Mouse (Mus musculus) hindbrain, embryonic 16.5 days (tissue): ENCODE measurements around the gene Golga4. TPM values are rescaled to one million over a fixed set of nuclear protein-coding genes. Genes with fewer than 3 reads are reported as not detected.

Experiments used
- ATAC-seq: fragments of 200-750 bp; cut with Nextera tagmentation; 2 replicates; pipeline ENCODE4 v1.8.0; 2017; ENCODE audit warnings: moderate TSS enrichment, moderate library complexity
- H3K27ac ChIP-seq: fragments of 300-500 bp; sonication (generic); 2 replicates; pipeline ENCODE4 v1.5.1; 2014; ENCODE audit warnings: low read depth, mild to moderate bottlenecking, control low read depth, low read length, moderate library complexity
- H3K27me3 ChIP-seq: fragments of 300-500 bp; sonication (generic); replicated peaks from 2 replicates; pipeline ENCODE4 v1.6.1; 2014; ENCODE audit warnings: low read length; ENCODE audit not compliant: control insufficient read depth, insufficient read depth
- H3K36me3 ChIP-seq: fragments of 300-500 bp; sonication (generic); 2 replicates; pipeline ENCODE4 v1.6.1; 2014; ENCODE audit warnings: mild to moderate bottlenecking, low read length, moderate library complexity, mixed read lengths; ENCODE audit not compliant: control insufficient read depth, insufficient read depth
- H3K4me1 ChIP-seq: fragments of 300-500 bp; sonication (generic); 2 replicates; pipeline ENCODE4 v1.6.1; 2014; ENCODE audit warnings: low read depth, low read length; ENCODE audit not compliant: control insufficient read depth, insufficient read depth
- H3K4me2 ChIP-seq: fragments of 300-500 bp; sonication (generic); 2 replicates; pipeline ENCODE4 v1.6.1; 2014; ENCODE audit warnings: mild to moderate bottlenecking, low read length, control low read depth, moderate library complexity
- H3K4me3 ChIP-seq: fragments of 300-500 bp; sonication (generic); 2 replicates; pipeline ENCODE4 v1.5.1; 2014; ENCODE audit warnings: mild to moderate bottlenecking, low read length, control low read depth, moderate library complexity
- H3K9ac ChIP-seq: fragments of 300-500 bp; sonication (generic); 2 replicates; pipeline ENCODE4 v1.6.1; 2014; ENCODE audit warnings: low read depth, mild to moderate bottlenecking, control low read depth, low read length, moderate library complexity
- H3K9me3 ChIP-seq: fragments of 300-500 bp; sonication (generic); 2 replicates; pipeline ENCODE4 v1.6.1; 2014; ENCODE audit warnings: mild to moderate bottlenecking, low read length, moderate library complexity; ENCODE audit not compliant: control insufficient read depth
- WGBS: fragments of 180-500 bp; shearing (Covaris S2); extraction: QIAGEN DNeasy Blood & Tissue Kit; methylation state at CpG from one replicate; pipeline ENCODE4 v1.1.7; 2014; 5-methylcytosine and 5-hydroxymethylcytosine counted together
- polyA plus RNA-seq: library from polyadenylated mRNA; unstranded; fragments of >200 nt; fragmentation: Nextera tagmentation; extraction: Ambion mirVana; gene quantifications from 2 replicates; pipeline ENCODE4 v1.2.1, GENCODE M21; 2015

Golga4 gene
- polyA plus RNA-seq, 1 experiment from 2014 or later, result 36.5 TPM

DNA sequence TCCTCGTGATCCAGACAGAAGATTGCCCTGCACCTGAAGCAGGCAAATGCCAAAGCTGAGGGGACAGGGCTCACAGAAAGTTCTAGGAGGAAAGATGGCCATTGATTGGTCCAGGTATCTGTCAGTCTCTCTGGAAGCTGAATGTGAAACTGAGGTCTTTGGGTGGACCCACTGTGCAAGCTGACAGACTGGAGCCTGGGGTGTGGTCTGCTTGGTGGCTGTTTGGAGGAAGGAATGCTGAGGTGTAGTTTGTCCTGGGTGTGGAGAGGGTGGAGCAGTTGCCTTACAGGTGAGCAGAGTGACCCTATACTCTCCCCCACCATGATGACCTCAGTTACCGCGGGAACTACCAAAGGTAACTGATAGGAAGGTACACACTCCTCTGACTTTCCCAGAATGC, 9.1 kb upstream of the Golga4 start:
- Histone ChIP-seq H3K27ac (no peak overlapping the region), H3K9me3 (no peaks in the 10 kb centered on the region), H3K4me1 (no peaks in the 10 kb centered on the region), H3K27me3 (no peaks in the 10 kb centered on the region), H3K4me2 (no peak overlapping the region), H3K36me3 (no peaks in the 10 kb centered on the region), H3K9ac (no peak overlapping the region), H3K4me3 (no peak overlapping the region)
- no peak for ATAC-seq
- WGBS, result 89% methylated on average over 3 of the region's 3 CpGs

DNA sequence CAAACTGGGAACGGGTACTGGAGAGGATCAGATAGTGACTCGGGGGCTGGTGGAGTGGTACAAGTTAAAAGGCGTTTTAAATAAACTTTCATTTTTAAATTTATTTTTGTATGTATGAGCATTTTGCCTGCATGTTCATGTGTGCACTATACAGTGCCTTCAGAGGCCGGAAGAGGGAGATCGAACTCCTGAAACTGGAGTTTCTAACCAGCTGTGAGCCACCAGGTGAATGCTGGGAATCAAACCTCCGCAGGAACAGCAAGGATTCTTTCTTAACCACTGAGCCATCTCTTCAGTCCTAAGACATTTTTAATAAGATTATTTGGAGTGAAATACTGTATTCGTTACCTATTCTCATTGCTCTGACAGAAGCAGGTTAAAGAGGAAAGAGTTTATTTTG, 8.0 kb upstream of the Golga4 start:
- Histone ChIP-seq H3K4me3 (no peak overlapping the region), H3K27ac (no peak overlapping the region), H3K4me2 (no peak overlapping the region), H3K36me3 (no peaks in the 10 kb centered on the region), H3K9ac (no peak overlapping the region), H3K4me1 (no peaks in the 10 kb centered on the region), H3K9me3 (no peaks in the 10 kb centered on the region), H3K27me3 (no peaks in the 10 kb centered on the region)
- ATAC-seq, result no peak
- 64% methylated on average over 7 of the region's 7 CpGs for WGBS

DNA sequence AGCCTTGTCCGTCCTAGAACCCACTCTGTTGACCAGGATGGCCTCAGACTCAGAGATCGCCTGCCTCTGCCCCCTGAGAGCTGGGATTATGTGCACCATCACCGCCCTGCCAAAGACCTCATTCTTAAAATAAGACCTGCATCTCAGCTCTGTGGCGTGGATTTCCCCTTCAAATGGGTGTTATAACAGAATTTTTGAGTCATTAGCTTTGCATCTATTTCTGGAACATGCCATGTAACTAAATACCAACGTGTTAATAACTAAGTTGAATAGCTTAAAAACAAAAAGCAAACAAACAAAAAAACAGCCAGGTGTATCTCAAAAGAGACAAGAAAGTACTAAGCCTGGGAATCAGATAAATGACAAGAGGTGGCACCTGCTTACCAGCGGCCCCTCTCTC, 5.1 kb upstream of the Golga4 start:
- ATAC-seq, result no peak
- no peak overlapping the region for H3K4me2 ChIP-seq
- no peaks in the 10 kb centered on the region; the same call in 1 of the 2 replicates for H3K4me1 ChIP-seq
- no peaks in the 10 kb centered on the region for H3K9me3 ChIP-seq
- no peak overlapping the region for H3K27ac ChIP-seq
- H3K4me3 ChIP-seq, result no peak overlapping the region
- WGBS, result 81% methylated on average over 6 of the region's 6 CpGs
- H3K9ac ChIP-seq, result no peak overlapping the region
- H3K27me3 ChIP-seq, result no peaks in the 10 kb centered on the region
- no peaks in the 10 kb centered on the region for H3K36me3 ChIP-seq

DNA sequence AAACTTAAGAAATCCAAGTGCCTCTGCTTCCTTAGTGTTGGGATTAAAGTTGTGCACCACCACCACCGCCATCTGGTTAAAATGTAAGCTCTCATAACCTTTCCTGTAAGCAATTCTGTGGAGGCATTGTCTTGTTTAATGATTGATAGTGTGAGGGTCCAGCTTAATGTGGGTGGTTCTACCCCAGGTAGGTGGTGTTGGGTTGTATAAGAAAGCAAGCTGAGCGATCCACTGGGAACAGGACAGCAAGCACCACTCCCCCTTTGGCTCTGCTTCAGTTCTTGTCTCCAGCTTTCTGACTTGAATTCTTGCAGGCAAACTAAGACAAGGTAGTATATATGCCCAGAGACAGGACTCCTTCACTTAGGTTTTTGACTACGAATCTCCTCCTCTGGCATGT, 1.4 kb upstream of the Golga4 start:
- no peak for ATAC-seq

DNA sequence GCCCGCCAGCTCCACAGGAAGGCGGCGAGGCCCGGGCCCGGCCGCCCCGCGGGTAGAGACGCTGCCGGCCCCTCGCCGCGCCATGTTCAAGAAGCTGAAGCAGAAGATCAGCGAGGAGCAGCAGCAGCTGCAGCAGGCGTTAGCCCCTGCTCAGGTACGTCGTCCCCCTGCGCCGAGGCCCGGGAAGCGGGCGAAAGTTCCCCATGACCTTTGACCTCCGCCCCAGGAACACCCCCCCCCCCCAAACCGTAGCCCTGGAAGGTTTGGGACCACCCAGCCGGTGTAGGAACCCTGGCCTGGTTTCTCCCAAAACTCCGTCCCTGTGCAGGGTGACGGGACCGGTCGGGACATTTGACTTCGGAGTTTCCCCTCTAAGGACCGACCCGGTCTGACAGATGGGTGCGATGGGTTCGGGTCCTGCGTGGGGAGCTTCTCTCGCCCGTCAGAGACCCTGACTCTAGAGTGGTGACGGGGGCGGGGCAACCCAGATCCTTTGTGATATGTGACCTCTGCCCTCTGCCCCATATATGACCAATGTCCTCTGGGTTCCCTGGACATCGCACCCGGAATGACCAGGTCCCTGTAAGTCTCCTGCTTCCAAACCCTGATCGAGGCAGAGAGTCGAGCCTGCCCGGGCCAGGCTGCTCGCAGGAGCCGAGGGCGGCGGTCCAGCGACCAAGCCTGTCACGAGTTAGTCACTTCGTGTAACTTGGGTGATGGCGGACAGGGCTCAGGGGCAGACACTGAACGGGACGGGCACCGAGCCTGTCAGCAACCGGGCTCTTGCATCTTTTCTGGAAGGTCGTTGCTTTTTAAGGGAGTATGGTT, 551 bp downstream of the Golga4 start:
- Histone ChIP-seq H3K9ac (peak overlapping the region; percentile 92), H3K36me3 (no peaks in the 10 kb centered on the region), H3K4me2 (peak overlapping the region; percentile 94), H3K4me1 (peaks cover 19% of the 10 kb centered on the region), H3K27me3 (no peaks in the 10 kb centered on the region), H3K9me3 (no peaks in the 10 kb centered on the region), H3K27ac (peak overlapping the region; percentile 79), H3K4me3 (peak overlapping the region; percentile 88)
- under 1% methylated on average over 57 of the region's 57 CpGs for WGBS
- peak; percentile 67 for ATAC-seq

More for the DNA sequence above, 1.4 kb upstream of the Golga4 start:
- WGBS, result 88% methylated on average over 3 of the region's 3 CpGs
- Histone ChIP-seq H3K27me3 (no peaks in the 10 kb centered on the region), H3K27ac (no peak overlapping the region), H3K4me1 (peaks cover 19% of the 10 kb centered on the region), H3K4me2 (no peak overlapping the region), H3K9me3 (no peaks in the 10 kb centered on the region), H3K4me3 (no peak overlapping the region), H3K9ac (no peak overlapping the region), H3K36me3 (no peaks in the 10 kb centered on the region)

DNA sequence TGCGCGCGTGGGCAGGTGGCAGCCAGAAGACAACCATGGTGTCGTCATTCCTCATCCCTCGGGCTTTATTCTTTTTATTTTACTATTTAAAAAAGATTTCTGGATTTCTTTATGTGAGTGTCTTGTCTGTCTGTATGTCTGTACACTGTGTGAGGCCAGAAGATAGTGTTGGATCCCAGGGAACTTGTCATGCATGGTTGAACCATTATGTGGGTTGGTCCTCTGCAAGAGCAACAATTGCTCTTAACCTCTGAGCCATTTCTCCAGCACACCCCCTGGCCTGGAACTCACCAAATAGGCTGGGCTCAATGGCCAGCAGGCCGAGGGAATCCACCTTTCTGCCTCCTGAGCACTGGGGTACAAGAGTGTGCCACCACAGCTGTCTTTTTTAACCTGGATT, 1.5 kb downstream of the Golga4 start:
- Histone ChIP-seq H3K36me3 (no peaks in the 10 kb centered on the region), H3K27me3 (no peaks in the 10 kb centered on the region), H3K4me2 (peak overlapping the region; percentile 94), H3K27ac (no peak overlapping the region), H3K4me1 (peaks cover 19% of the 10 kb centered on the region), H3K9ac (0 out of 2 replicates have a peak overlapping the region, but pooled peaks have one; percentile 24), H3K4me3 (peak overlapping the region; percentile 88; the same call in 1 of the 2 replicates), H3K9me3 (no peaks in the 10 kb centered on the region)
- 70% methylated on average over 6 of the region's 6 CpGs for WGBS
- ATAC-seq, result no peak

DNA sequence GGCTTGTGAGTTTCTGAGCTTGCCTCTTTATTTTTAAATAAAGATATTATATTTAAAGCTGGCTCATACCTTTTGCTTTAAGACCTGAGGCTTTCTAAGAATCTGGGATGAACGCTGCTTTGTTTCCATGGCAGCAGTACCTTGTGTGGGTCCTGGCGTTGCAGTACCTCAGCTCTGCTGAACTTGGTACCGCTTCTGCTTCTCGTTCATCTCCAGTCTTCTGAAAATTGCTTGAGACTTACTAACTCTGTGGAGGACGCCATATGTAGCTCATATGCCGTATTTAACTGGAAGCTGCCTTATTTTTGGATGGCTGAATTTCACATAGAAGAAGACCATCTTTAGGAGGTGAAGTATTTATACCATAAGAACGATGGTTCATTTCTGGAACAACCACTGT, 2.5 kb downstream of the Golga4 start:
- H3K4me2 ChIP-seq, result no peak overlapping the region
- H3K9ac ChIP-seq, result no peak overlapping the region
- ATAC-seq, result no peak

DNA sequence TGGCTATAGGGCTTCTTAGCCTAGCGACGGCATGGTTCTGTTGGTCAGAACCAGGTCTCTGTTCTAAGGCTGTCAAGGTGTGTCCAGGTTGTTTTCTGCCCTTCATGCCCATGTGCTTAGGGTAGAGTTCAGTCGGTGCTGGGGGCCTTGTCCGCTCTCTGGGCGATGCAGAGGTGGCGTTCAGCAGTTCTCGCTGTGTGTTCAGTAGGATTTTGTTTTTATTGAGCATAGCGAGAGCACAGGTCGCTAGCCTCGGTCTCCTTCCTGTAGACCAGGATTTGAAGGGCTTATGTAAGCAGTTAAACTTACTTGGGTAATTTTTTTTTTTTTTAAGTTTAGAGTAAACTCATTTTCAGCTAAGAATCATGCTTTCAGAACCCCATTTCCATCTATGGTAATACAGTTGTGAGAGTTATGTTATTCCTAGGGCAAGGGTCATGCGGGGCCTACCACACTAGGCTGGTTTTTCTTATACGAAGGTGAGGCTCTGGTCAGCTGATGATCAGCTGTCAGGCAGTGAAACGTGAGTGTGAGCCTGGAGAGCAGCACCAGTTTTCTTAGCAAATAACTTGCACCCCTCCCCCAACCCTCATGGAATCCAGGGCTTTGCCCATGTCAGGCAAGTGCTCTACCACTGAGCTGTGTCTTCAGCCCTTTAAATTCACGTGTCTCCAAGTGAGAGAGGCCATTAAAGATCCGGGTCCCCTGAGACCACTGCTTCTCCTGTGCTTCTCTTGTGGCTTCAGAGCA, 5.0 kb downstream of the Golga4 start:
- no peak for ATAC-seq
- 81% methylated on average over 15 of the region's 15 CpGs for WGBS
- H3K9me3 ChIP-seq, result no peaks in the 10 kb centered on the region

More for the DNA sequence above, 2.5 kb downstream of the Golga4 start:
- peaks cover 19% of the 10 kb centered on the region for H3K4me1 ChIP-seq
- H3K4me3 ChIP-seq, result no peak overlapping the region
- H3K27me3 ChIP-seq, result no peaks in the 10 kb centered on the region
- 85% methylated on average over 7 of the region's 7 CpGs for WGBS
- no peaks in the 10 kb centered on the region for H3K9me3 ChIP-seq
- no peak overlapping the region for H3K27ac ChIP-seq
- H3K36me3 ChIP-seq, result no peaks in the 10 kb centered on the region

DNA sequence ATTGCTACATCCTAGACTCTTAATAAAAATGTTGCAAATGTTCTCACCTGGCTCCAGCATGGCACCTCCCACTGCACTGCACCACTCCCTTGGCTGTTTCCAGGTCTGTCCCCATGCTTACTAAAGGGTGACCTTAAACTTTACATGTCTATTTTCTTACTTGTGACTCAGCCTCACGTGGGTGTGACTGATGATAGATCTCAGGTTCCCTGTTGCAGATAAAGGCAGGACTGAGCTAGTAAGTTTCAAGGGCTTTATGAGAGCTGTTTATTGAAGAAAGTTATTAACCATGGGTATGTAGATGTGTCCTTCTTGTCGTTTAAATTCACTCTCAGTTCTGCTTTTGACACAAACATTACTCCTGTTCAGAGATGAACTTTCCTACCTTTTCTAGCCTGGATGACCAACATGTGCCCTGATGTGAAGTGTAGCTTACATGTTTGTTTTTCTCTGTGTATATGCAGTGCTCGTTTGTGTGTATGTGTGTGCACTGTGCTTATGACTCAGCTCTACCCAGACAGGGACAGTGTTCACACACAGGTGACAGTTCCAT, 6.7 kb downstream of the Golga4 start:
- Histone ChIP-seq H3K36me3 (peaks cover 9% of the 10 kb centered on the region), H3K27me3 (no peaks in the 10 kb centered on the region), H3K9me3 (no peaks in the 10 kb centered on the region), H3K4me3 (no peak overlapping the region), H3K4me1 (peaks cover 11% of the 10 kb centered on the region), H3K27ac (no peak overlapping the region), H3K9ac (no peak overlapping the region), H3K4me2 (no peak overlapping the region)
- 89% methylated on average over 3 of the region's 3 CpGs for WGBS
- ATAC-seq, result no peak

More for the DNA sequence above, 5.0 kb downstream of the Golga4 start:
- Histone ChIP-seq H3K4me2 (no peak overlapping the region), H3K36me3 (peaks cover 9% of the 10 kb centered on the region), H3K27ac (no peak overlapping the region), H3K4me1 (peaks cover 19% of the 10 kb centered on the region), H3K9ac (no peak overlapping the region), H3K4me3 (no peak overlapping the region), H3K27me3 (no peaks in the 10 kb centered on the region)
